29 mouse cellular contexts compared by ENCODE assay signal in genomic region chr8:95609406-95609805, GRCm38 (mm10). TPM values are rescaled to one million over a fixed set of nuclear protein-coding genes. Genes with fewer than 3 reads are reported as not detected.
"Had no signal": no experiment of that assay in that cellular context is flagged by ENCODE, and none has a peak within 500 bp of the region (broad histone marks: within the 10 kb centered on the region; RNA-seq: fewer than 3 reads in every experiment).

No protein-coding gene starts in this region.

- H3K9me3 ChIP-seq: embryonic facial prominence, embryonic 10.5 days; embryonic facial prominence, embryonic 12.5 days; embryonic facial prominence, embryonic 13.5 days; embryonic facial prominence, embryonic 15.5 days; forebrain, embryonic 10.5 days; forebrain, embryonic 12.5 days; forebrain, embryonic 13.5 days; forebrain, embryonic 15.5 days had no signal

- H3K36me3 ChIP-seq: embryonic facial prominence, embryonic 10.5 days; embryonic facial prominence, embryonic 12.5 days; embryonic facial prominence, embryonic 13.5 days; embryonic facial prominence, embryonic 15.5 days; forebrain, embryonic 10.5 days; forebrain, embryonic 12.5 days; forebrain, embryonic 15.5 days had no signal

- H3K9ac ChIP-seq: embryonic facial prominence, embryonic 12.5 days; embryonic facial prominence, embryonic 13.5 days; embryonic facial prominence, embryonic 15.5 days; forebrain, embryonic 12.5 days; forebrain, embryonic 13.5 days; forebrain, embryonic 15.5 days; forebrain, postnatal 0 days had no signal

- H3K27me3 ChIP-seq: embryonic facial prominence, embryonic 12.5 days; embryonic facial prominence, embryonic 15.5 days; forebrain, embryonic 13.5 days; forebrain, embryonic 15.5 days had no signal

- ATAC-seq: forebrain, embryonic 13.5 days; forebrain, embryonic 14.5 days; forebrain, embryonic 15.5 days; forebrain, embryonic 16.5 days; forebrain, postnatal 0 days had no signal

- H3K4me2 ChIP-seq: embryonic facial prominence, embryonic 12.5 days; embryonic facial prominence, embryonic 13.5 days; embryonic facial prominence, embryonic 15.5 days; forebrain, embryonic 12.5 days; forebrain, embryonic 13.5 days; forebrain, embryonic 15.5 days had no signal

- DNase-seq: cerebellum, adult 9-11 months; cerebellum, postnatal 10 days; cerebellum, postnatal 14 days; cerebellum, postnatal 25 days; cerebellum, postnatal 36 days; embryo, embryonic 11 days; forebrain, postnatal 0 days; gastrocnemius, adult 2 months; gastrocnemius, postnatal 10 days; gastrocnemius, postnatal 14 days; gastrocnemius, postnatal 25 days; gastrocnemius, postnatal 36 days; heart, adult 11 months; heart, adult 18-20 months; heart, adult 2 months had no signal

- H3K4me3 ChIP-seq: embryonic facial prominence, embryonic 10.5 days; embryonic facial prominence, embryonic 12.5 days; embryonic facial prominence, embryonic 13.5 days; embryonic facial prominence, embryonic 15.5 days; erythroblast, embryonic 14.5 days; forebrain, embryonic 10.5 days; forebrain, embryonic 12.5 days; forebrain, embryonic 13.5 days; forebrain, embryonic 15.5 days; gastrocnemius, adult 2 months; heart, adult 2 months had no signal

- H3K27ac ChIP-seq: embryonic facial prominence, embryonic 10.5 days; embryonic facial prominence, embryonic 12.5 days; embryonic facial prominence, embryonic 13.5 days; embryonic facial prominence, embryonic 15.5 days; forebrain, embryonic 10.5 days; forebrain, embryonic 12.5 days; forebrain, embryonic 13.5 days; forebrain, embryonic 15.5 days; gastrocnemius, adult 2 months; heart, adult 2 months had no signal

- H3K4me1 ChIP-seq: embryonic facial prominence, embryonic 13.5 days; forebrain, embryonic 15.5 days had no signal

RNA-seq across cellular contexts. Expression of gene Prss54, which starts 33.3 kb away (rescaled TPM):
- polyA plus RNA-seq: embryonic facial prominence, embryonic 10.5 days; embryonic facial prominence, embryonic 11.5 days; embryonic facial prominence, embryonic 12.5 days; embryonic facial prominence, embryonic 13.5 days; embryonic facial prominence, embryonic 14.5 days; embryonic facial prominence, embryonic 15.5 days; erythroblast, embryonic 14.5 days; forebrain, embryonic 10.5 days; forebrain, embryonic 11.5 days; forebrain, embryonic 12.5 days; forebrain, embryonic 13.5 days; forebrain, embryonic 14.5 days; forebrain, embryonic 15.5 days; forebrain, embryonic 16.5 days; forebrain, postnatal 0 days; heart, adult 2 months had no signal
